Mouse (Mus musculus) liver (tissue): Measurements from ENCODE around the gene Paox.
"Not testable (repeated sequence)": the region's sequence is repeated elsewhere in the genome, so short reads cannot be mapped to it uniquely, and the experiment has no call there.

Experiments
- DNase-seq: peaks from one replicate; pipeline ENCODE4 v3.0.0-alpha.2; 2020; ENCODE audit warnings: mixed read lengths

Gene Paox

GRCm38 (mm10) chr7:140121338-140121910, 5.8 kb downstream of the Paox start:
- DNase-seq, result no peak

- DNase-seq, result no peak
Observed at GRCm38 (mm10) chr7:140122765-140123164, 7.2 kb downstream of the Paox start.

GRCm38 (mm10) chr7:140124382-140124781, 8.8 kb downstream of the Paox start:
- no peak for DNase-seq

GRCm38 (mm10) chr7:140125278-140126021, 9.9 kb downstream of the Paox start:
- peak; percentile 97 for DNase-seq

- no peak for DNase-seq
Observed at GRCm38 (mm10) chr7:140126022-140126350, 10.4 kb downstream of the Paox start.

- DNase-seq, result no peak
Observed at GRCm38 (mm10) chr7:140126934-140127333, 11.3 kb downstream of the Paox start.

GRCm38 (mm10) chr7:140127911-140128310, 12.3 kb downstream of the Paox start:
- DNase-seq, result no peak

- DNase-seq, result not testable (repeated sequence)
Observed at GRCm38 (mm10) chr7:140132184-140132583, 16.6 kb downstream of the Paox start.

GRCm38 (mm10) chr7:140134033-140134432, 18.4 kb downstream of the Paox start:
- not testable (repeated sequence) for DNase-seq

GRCm38 (mm10) chr7:140135106-140135770, 19.6 kb downstream of the Paox start:
- DNase-seq, result no peak

- peak; percentile 97 for DNase-seq
Observed at GRCm38 (mm10) chr7:140137135-140138020, 21.8 kb downstream of the Paox start, which contains the start of gene Mtg1. TSS of gene Mtg1 (plus strand) at chr7:140137564.

- no peak for DNase-seq
Observed at GRCm38 (mm10) chr7:140138021-140138310, 22.4 kb downstream of the Paox start.

- DNase-seq, result peak; percentile 68
Observed at GRCm38 (mm10) chr7:140141350-140141749, 25.8 kb downstream of the Paox start.

- DNase-seq, result no peak
Observed at GRCm38 (mm10) chr7:140144550-140144949, 29.0 kb downstream of the Paox start.

- DNase-seq, result no peak
Observed at GRCm38 (mm10) chr7:140153383-140153782, 37.8 kb downstream of the Paox start.

GRCm38 (mm10) chr7:140153829-140154217, 38.2 kb downstream of the Paox start:
- DNase-seq, result no peak

GRCm38 (mm10) chr7:140154218-140154927, 38.8 kb downstream of the Paox start, which contains the start of gene Sprn:
TSS of gene Sprn (minus strand) at chr7:140154877.
- no peak for DNase-seq

GRCm38 (mm10) chr7:140160363-140160762, 44.8 kb downstream of the Paox start:
- DNase-seq, result no peak

GRCm38 (mm10) chr7:140164664-140165063, 49.1 kb downstream of the Paox start, which contains the start of gene Olfr522:
TSS of gene Olfr522 (minus strand) at chr7:140164764.
- DNase-seq, result no peak

GRCm38 (mm10) chr7:140167950-140168349, 52.4 kb downstream of the Paox start:
- DNase-seq, result no peak

GRCm38 (mm10) chr7:140169386-140169785, 53.8 kb downstream of the Paox start:
- no peak for DNase-seq

- DNase-seq, result no peak
Observed at GRCm38 (mm10) chr7:140170863-140171262, 55.3 kb downstream of the Paox start.
